Mouse (Mus musculus) liver, adult (tissue): ENCODE measurements around the gene Gm20388.

Experiments used
- GATA4 ChIP-seq: IDR thresholded peaks from 2 replicates; pipeline ENCODE4 v1.6.1; 2014; ENCODE audit warnings: mild to moderate bottlenecking, low read length; ENCODE audit not compliant: insufficient replicate concordance

Gene Gm20388

GRCm38 (mm10) chr8:120725576-120725950, 814.9 kb downstream of the Gm20388 start:
- no peak for TF ChIP-seq GATA4

- no peak for TF ChIP-seq GATA4
These were observed 815.4 kb downstream of the Gm20388 start for GRCm38 (mm10) chr8:120726051-120726450.

- no peak for TF ChIP-seq GATA4
These were observed 818.0 kb downstream of the Gm20388 start for GRCm38 (mm10) chr8:120728488-120729160.

GRCm38 (mm10) chr8:120731582-120731981, 820.9 kb downstream of the Gm20388 start:
- no peak for TF ChIP-seq GATA4

GRCm38 (mm10) chr8:120732068-120732467, 821.4 kb downstream of the Gm20388 start:
- TF ChIP-seq GATA4: no peak

GRCm38 (mm10) chr8:120735770-120736481, 825.3 kb downstream of the Gm20388 start, which contains the start of gene Irf8:
TSS of gene Irf8 (plus strand) at chr8:120736358.
- TF ChIP-seq GATA4: no peak

- no peak for TF ChIP-seq GATA4
These were observed 825.8 kb downstream of the Gm20388 start for GRCm38 (mm10) chr8:120736486-120736885.

- TF ChIP-seq GATA4: no peak
These were observed 826.5 kb downstream of the Gm20388 start for GRCm38 (mm10) chr8:120737166-120737565.

GRCm38 (mm10) chr8:120738771-120739170, 828.1 kb downstream of the Gm20388 start:
- TF ChIP-seq GATA4: peak; percentile 43; the same call in 1 of the 2 replicates

- TF ChIP-seq GATA4: peak; percentile 80; the same call in 1 of the 2 replicates
These were observed 828.9 kb downstream of the Gm20388 start for GRCm38 (mm10) chr8:120739526-120739925.

GRCm38 (mm10) chr8:120740579-120740978, 829.9 kb downstream of the Gm20388 start:
- no peak for TF ChIP-seq GATA4

- TF ChIP-seq GATA4: no peak
These were observed 830.4 kb downstream of the Gm20388 start for GRCm38 (mm10) chr8:120741001-120741400.

- no peak for TF ChIP-seq GATA4
These were observed 831.3 kb downstream of the Gm20388 start for GRCm38 (mm10) chr8:120741815-120742530.

- no peak for TF ChIP-seq GATA4
These were observed 832.7 kb downstream of the Gm20388 start for GRCm38 (mm10) chr8:120743149-120743897.

- TF ChIP-seq GATA4: no peak
These were observed 833.3 kb downstream of the Gm20388 start for GRCm38 (mm10) chr8:120743898-120744290.
